8 mouse cellular contexts compared by ENCODE assay signal in genomic region chr2:65845551-65845950, GRCm38 (mm10). TPM values are rescaled to one million over a fixed set of nuclear protein-coding genes. Genes with fewer than 3 reads are reported as not detected.
DNase-seq lines count a peak whose midpoint lies in the region; ATAC-seq and TF ChIP-seq lines count a peak whose summit lies in the region.

TSS of gene Csrnp3 (plus strand) at chr2:65845767.

- no peak within 1 kb of the TSS for H3K4me3 ChIP-seq in kidney, adult 2 months (ENCODE audit: insufficient read depth, low read depth, low read length)
- H3K4me3 ChIP-seq in heart, postnatal 0 days (ENCODE audit: low read depth, low read length), result peak within 1 kb of the TSS; percentile 45

- TF ChIP-seq POLR2A in kidney, adult 2 months (IDR thresholded peaks at IDR 0.05; ENCODE audit: low read depth, low read length), result no peak

- peak within 1 kb of the TSS; percentile 72 for H3K4me2 ChIP-seq in heart, postnatal 0 days (ENCODE audit: low read depth, low read length)

- TF ChIP-seq CTCF in kidney, adult 2 months (conservative IDR thresholded peaks at IDR 0.05; ENCODE audit: insufficient read depth, insufficient read length, low read depth, low read length), result no peak
- no peak for TF ChIP-seq CTCF in heart, postnatal 0 days (IDR thresholded peaks at IDR 0.05; ENCODE audit: low read depth)

- H3K27ac ChIP-seq in kidney, adult 2 months (ENCODE audit: insufficient read depth, low read depth, low read length), result no peak within 1 kb of the TSS
- H3K27ac ChIP-seq in heart, postnatal 0 days (ENCODE audit: low read depth), result no peak within 1 kb of the TSS

- H3K9me3 ChIP-seq in heart, postnatal 0 days (replicated peaks; ENCODE audit: control insufficient read depth, low read length), result 0 out of 2 replicates have a peak, but pooled peaks cover 4% of the 10 kb centered on the region

- 2% methylated on average over 6 of the region's 6 CpGs for WGBS in kidney, adult 2 months
- WGBS in heart, postnatal 0 days, result under 1% methylated on average over 6 of the region's 6 CpGs

- H3K36me3 ChIP-seq in kidney, adult 2 months (ENCODE audit: control insufficient read depth, insufficient read depth, low read length), result no peaks in the 10 kb centered on the region
- H3K36me3 ChIP-seq in heart, postnatal 0 days (replicated peaks; ENCODE audit: control insufficient read depth, insufficient read depth, low read length), result no peaks in the 10 kb centered on the region

- no peaks in the 10 kb centered on the region for H3K4me1 ChIP-seq in kidney, adult 2 months (ENCODE audit: control insufficient read depth, insufficient read depth, low read length)
- no peaks in the 10 kb centered on the region for H3K4me1 ChIP-seq in heart, postnatal 0 days (ENCODE audit: control insufficient read depth, insufficient read depth)

- DNase-seq in kidney, adult 2 months, result peak; percentile 2
- DNase-seq in kidney, adult 18-20 months, result no peak
- peak; percentile 90 for DNase-seq in embryo, embryonic 11 days
- DNase-seq in heart, postnatal 0 days (ENCODE audit: low spot score), result peak; percentile 52
- peak; percentile 55 to 85 for DNase-seq in layer of hippocampus, postnatal 14 days (ENCODE audit: low spot score in 2 of 2)
- DNase-seq in lung, postnatal 36 days, result peak; percentile 4
- DNase-seq in right cerebral cortex, postnatal 14 days, result peak; percentile 70
- DNase-seq in thymus, adult 18-20 months, result no peak

- TF ChIP-seq EP300 in heart, postnatal 0 days (IDR thresholded peaks at IDR 0.05; ENCODE audit: low read depth), result no peak

- ATAC-seq in heart, postnatal 0 days (ENCODE audit: insufficient read depth, low read depth), result peak; percentile 79; the same call in 1 of the 2 replicates

- H3K27me3 ChIP-seq in kidney, adult 2 months (replicated peaks; ENCODE audit: control insufficient read depth, insufficient read depth, low read length), result no peaks in the 10 kb centered on the region; the same call in 1 of the 2 replicates
- H3K27me3 ChIP-seq in heart, postnatal 0 days (ENCODE audit: control insufficient read depth, insufficient read depth, low read length), result no peaks in the 10 kb centered on the region

- H3K9ac ChIP-seq in heart, postnatal 0 days (replicated peaks; ENCODE audit: low read depth, low read length), result no peak within 1 kb of the TSS; the same call in 1 of the 2 replicates

RNA-seq across cellular contexts. Expression of gene Csrnp3, which starts in this region (rescaled TPM):
- 1.0 and 1.1 TPM in 2 replicates for polyA plus RNA-seq in kidney, adult 2 months (2012; rRNA removed)
- total RNA-seq in heart, postnatal 0 days (2014; rRNA removed; ENCODE audit: low replicate concordance), result under 0.01 and 2.8 TPM in 2 replicates
- 0.18 and 0.40 TPM in 2 replicates for polyA plus RNA-seq in heart, postnatal 0 days (2015; fragmentation: Nextera tagmentation; extraction: Ambion mirVana)
- total RNA-seq in layer of hippocampus, postnatal 14 days (2021), result 10 to 100 TPM; 71.9 to 79.3 TPM

Comparison
In these comparisons a context has a peak if more than half of its experiments do, and no peak if none do; other contexts are left out.
1. RNA of gene Csrnp3 (total RNA-seq): 71.9 to 79.3 TPM in layer of hippocampus, postnatal 14 days; under 0.01 to 2.8 TPM in heart, postnatal 0 days; every median in the first group is over 10 times any median in the second.
2. DNase-seq: peak in kidney, adult 2 months (single experiment), embryo, embryonic 11 days (single experiment), heart, postnatal 0 days (single experiment), layer of hippocampus, postnatal 14 days (2 of 2), lung, postnatal 36 days (single experiment) and right cerebral cortex, postnatal 14 days (single experiment); none in kidney, adult 18-20 months (single experiment) and thymus, adult 18-20 months (0 of 2).